Mouse (Mus musculus) urinary bladder, postnatal 4 days (tissue): ENCODE results near the gene Vps11.
"Not testable (repeated sequence)": the region's sequence is repeated elsewhere in the genome, so short reads cannot be mapped to it uniquely, and the experiment has no call there.

Experiments
- DNase-seq, 2 experiments: peaks; one replicate each; pipeline ENCODE4 v3.0.0; 2021 to 2022; ENCODE audit warnings: low spot score in 2 of 2

Vps11 gene

DNA sequence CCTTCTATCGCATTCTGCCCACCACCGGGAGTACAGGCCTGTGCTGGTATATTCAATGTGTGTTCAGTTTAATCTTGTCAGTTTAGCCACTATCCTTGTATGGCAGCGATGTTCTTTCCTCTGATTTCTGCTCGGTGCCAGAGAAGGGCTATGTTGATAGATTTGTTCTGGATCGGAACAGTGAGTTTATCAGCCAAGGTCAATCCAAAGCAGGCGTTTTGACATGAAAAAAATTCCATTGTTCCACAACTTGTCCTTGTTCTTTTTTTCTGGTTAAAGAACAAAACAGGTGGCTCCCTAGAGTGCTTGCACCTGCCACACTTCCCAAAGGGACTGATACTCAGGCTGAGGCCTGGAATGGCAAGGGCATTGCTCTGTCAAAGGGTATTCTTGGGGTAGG lies 14.7 kb upstream of the Vps11 start:
- no peak for DNase-seq

GRCm38 (mm10) chr9:44373386-44373785 lies 11.9 kb upstream of the Vps11 start:
- no peak for DNase-seq

DNA sequence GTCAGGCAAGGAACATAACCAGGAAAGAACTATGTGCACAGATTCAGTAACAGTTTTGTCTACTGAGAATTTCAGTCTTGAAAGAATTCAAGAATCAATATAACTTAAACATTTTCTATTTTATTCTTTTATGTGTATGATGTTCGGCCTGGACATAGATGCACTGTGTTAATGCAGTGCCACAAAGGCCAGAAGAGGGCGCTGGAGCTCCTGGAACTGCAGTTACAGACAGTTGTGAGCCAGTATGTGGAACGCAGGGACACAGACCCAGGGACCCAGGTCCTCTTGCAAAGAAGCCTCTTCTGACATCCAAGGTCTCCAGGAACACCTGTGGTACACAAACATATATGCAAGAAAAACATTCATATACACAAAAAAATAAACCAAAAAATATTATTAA lies 3.0 kb upstream of the Vps11 start:
- DNase-seq: no peak

- DNase-seq: not testable (repeated sequence)
Measured at GRCm38 (mm10) chr9:44361931-44362330, 461 bp upstream of the Vps11 start.

DNA sequence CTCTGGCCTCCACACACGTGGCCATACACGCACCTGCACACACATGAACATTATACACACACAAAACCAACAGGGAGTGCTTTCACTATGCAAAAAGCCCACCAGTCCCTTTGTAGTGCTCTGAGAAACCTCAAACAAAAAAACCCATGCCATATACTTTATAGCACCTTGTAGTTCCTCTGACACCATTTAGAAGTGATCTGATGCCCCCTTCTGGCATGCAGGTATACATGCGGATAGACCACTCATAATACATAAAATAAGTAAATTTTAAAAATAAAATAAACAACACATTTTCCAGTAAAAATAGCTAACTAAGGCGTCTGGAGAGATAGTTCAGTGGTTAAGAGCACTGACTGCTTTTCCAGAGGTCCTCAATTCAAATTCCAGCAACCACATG lies 4.3 kb downstream of the Vps11 start:
- no peak for DNase-seq

DNA sequence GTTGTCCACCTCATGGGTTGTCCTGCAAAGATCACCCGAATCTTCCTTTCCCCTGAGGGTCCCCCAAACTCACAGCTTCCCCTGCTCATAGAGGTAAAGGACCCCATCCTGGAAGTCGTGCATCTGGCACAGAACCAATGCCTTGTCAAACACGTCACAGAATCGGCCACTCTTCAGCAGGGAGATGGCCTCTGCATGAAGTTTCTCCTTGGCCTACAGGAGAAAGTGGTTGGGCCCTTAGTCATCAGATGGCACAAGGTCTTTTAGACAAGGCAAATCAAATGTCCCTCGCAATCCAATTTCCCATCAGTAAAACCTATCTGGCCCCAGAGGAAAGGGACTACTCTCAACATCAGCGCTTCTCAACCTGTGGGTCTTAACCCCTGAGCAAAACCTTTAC lies 8.3 kb downstream of the Vps11 start:
- no peak for DNase-seq

DNA sequence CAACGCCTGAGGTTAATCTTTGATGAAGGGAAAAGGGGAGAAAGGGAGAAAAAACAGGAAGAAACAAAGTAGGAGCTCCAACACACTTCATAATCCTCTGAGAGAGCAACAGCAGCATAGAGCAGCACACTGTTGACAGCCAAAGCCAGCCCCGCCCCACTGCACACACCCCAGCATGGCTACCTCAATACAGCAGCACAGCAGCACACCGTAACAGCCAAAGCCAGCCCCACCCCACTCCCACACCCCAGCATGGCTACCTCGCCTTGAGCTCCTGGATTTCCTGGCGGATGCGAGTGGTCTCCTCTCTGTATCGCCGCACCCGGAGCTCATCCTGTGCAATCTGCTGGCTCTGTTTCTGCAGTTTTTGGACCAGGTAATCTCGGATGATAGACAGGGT lies 9.1 kb downstream of the Vps11 start:
- no peak for DNase-seq

GRCm38 (mm10) chr9:44351396-44351795 lies 10.1 kb downstream of the Vps11 start:
- DNase-seq: no peak

GRCm38 (mm10) chr9:44348546-44348945 lies 12.9 kb downstream of the Vps11 start:
- DNase-seq: no peak

GRCm38 (mm10) chr9:44347621-44348020 lies 13.8 kb downstream of the Vps11 start:
- no peak for DNase-seq

- no peak for DNase-seq
Measured at GRCm38 (mm10) chr9:44347166-44347565, 14.3 kb downstream of the Vps11 start.

DNA sequence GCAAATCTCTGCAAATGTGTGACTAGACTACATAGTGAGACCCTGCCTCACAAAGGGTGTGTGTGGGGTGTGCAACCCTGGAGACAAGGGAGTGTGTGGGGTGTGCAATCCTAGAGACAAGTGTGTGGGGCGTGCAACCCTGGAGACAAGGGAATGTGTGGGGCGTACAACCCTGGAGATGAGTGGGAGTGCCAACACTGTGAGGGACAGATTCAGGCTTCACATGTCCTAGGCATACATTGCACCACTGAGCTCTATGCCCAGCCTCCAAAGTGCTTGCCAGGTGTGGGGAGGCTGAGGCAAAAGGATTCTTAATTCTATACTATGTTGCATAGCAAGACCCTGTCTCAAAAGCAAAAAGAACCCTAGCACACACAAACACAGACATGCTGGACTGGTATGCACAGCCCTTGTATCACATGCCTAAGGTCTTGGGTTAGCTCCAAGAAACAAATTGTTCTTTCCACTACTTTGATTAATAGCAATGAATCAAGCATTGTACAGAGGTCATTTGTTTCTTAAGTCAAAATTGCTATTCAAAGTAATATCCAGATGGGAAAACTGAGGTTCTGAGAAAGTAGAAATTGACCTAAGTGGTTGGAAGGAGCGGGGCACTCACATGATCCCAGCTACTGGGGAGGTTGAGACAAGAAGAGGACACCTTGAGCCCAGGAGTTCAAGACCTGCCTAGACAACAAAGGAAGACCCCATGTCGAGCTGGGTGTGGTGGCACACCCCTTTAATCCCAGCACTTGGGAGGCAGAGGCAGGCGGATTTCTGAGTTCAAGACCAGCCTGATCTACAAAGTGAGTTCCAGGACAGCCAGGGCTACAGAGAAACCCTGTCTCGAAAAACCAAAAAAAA lies 15.7 kb downstream of the Vps11 start:
- no peak for DNase-seq

DNA sequence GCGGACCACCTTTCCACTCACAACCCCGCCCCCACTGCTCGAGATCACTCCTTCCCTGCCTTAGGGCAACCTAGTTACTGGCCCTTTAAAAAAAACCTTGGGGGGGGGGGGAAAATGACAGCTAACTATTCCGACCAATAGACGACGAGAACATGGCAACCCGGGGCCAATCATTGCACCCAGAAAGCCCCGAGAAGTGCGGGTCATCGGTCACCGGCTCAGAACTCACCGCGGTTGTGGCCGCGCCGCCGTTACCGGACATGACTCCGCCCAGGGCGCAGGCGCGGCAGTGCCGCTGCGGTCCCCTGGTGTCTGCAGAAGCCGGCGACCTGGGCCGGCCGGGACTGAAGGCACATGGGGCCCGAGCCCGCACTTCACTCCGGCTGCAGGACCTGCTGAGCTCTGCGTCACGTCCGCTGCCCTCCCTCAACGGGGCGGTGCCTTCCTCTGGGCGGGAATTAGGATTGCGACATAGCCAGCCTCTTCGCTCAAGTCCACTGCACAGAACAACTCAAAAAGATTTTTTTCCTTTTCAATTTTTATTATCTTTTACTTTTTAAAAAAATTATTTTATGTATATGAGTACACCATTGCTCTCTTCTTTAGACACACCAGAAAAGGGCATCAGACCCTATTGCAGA lies 17.6 kb downstream of the Vps11 start, which contains the start of gene Hmbs:
Gene Hmbs (minus strand): TSS at position 448 of the 641 bp plus-strand sequence.
- DNase-seq: peak; percentile 85 to 91

DNA sequence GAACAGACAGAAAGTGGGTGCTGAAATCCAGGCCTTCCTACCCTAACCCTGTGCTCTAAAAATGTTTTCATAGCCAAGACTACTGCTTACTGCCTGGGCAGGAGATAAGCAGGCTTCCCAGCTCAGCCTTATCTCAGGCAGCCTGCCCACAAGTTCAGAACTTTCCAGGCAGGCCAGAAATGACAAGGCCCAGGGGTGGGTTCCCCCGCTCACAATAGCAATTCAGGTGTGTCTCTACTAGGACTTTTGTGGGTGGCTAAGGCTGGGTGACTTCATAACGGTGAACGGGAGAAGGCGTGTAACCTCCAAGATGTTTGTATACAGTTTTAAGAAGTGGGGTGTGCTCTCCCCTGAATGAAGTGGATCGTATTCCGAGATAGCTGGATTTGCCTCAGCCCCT lies 18.2 kb downstream of the Vps11 start:
- DNase-seq: no peak

DNA sequence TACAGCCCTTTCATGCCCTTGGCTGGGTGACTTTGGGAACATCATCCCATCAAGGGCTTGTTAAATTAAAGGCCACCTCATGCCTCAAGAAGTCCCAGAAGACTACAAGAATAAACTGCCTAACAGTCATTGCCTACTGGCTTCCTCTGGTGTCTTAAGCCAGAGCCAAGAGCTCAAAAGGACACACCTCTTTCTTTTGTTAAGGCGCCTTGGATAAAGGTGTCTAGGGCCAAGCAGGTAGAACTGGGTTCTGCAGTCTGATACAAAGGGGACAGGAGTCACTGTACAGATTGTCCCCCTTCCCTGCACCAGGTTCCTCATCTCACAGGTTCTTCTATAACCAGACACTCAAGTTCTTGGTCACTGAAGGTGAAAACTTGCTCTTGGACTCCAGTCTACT lies 18.9 kb downstream of the Vps11 start:
- no peak for DNase-seq

DNA sequence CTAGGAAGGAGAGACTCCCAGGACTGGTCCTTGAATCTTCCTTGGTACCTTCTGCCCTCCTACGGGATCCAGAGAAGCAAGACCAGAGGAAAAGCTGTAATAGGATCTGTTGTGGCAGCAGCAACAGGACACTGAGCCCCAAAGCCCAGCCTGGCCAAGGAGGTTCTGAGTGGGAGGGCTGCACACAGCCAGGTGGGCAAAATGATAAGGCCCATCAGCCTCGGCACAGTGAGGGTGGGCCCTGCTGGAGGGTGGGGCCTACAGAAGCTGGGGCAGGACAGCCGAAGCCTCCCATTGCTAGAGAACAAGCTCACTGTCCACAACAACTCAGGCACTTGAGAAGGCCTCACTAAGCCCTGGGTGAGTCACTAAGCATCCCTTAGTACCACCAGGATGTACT lies 19.3 kb downstream of the Vps11 start:
- DNase-seq: no peak

DNA sequence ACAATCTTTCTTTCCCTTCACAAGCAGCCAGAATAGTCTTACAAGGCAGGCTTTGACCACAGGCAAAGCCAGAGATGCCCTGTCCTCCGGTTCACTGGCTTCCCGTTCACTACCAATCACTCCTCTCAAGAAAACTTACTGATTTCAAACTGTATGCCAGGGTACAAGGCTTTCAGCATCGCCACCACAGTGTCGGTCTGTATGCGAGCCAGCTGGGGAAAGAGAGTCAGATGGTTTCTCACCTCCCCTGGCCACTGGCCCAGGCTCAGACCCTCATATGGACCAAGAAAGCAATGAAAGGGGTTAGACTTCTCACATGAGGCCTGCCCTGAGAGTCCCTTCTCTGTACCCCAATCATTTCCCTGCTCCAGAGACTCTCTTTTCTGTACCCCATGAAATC lies 20.0 kb downstream of the Vps11 start:
- DNase-seq: no peak

- DNase-seq: no peak
Measured at GRCm38 (mm10) chr9:44338574-44338973, 22.9 kb downstream of the Vps11 start.

DNA sequence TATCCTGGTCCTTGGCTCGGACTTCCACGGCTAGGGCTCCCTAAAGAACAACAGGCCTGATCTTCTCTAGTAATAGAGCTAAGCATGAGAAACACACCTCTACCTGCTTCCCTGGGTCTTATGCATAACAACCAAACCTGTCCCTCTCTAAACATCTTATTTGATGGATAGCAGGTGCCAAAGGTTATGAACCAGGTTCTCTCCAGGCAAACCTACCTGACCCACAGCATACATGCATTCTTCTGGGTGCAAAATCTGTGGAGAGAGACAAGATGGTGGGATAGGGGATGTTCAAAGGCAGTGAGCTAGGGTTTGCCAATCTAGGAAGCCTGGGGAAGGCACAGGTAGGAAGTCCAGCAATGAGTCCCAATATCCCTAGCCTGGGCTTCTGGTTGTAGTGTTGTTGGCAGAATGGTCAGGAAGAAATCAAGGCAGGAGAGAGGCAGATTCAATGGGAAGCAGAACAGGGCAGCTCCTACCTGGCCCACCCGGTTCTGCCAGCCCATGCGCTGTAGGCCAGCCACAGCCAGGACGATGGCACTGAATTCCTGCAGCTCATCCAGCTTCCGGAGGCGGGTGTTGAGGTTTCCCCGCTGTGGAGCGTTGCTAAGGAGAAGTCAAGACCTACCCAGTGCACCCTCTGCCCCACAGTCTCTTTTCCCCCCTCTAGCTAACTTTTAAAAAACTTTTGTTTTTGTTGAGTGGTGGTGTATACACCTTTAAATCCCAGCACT lies 23.9 kb downstream of the Vps11 start:
- DNase-seq: no peak

DNA sequence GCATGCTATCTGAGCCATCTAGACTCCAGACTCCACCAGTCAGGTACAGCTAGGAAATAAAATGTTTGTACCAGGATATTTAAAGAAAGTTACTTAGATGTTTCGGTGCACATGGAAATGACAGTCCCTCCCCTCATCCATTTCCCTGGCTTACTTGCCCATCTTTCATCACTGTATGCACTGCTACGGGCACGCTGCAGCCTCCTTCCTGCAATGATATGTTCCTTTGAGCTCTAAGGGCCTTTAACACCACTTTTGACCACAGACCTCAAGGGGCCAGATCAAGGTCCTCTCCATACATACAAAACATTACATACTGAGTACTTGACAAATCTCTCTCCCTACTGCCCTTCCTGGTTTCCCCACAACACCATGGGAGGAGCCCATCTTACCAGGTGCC lies 24.5 kb downstream of the Vps11 start:
- DNase-seq: no peak

GRCm38 (mm10) chr9:44336513-44336912 lies 25.0 kb downstream of the Vps11 start:
- DNase-seq: not testable (repeated sequence)

DNA sequence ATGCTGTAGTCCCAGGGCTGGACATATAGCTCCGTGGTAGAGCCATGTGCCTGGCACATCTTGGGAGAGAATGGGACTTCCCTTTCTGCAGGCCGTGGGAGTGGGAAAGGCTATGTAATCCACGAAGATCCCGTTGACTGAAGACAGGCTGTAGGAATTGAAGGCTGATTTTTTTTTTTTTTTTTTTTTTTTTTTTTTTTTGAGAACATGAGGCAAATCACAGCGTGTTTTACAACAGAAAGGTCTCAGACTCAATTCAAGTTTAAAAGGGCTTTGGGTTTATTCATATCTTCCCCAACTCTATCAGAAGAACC lies 25.4 kb downstream of the Vps11 start:
- no peak for DNase-seq
